Mouse (Mus musculus) layer of hippocampus, postnatal 25 days (tissue): ENCODE measurements at regions not wholly inside any gene's neighbourhood (a gene's known extent, or its start where the extent isn't known, plus 50 kb on each side); places are given as distances from the start of the nearest gene placed in this dataset.

Experiments used
- DNase-seq, 2 experiments: peaks; one replicate each; pipeline ENCODE4 v3.0.0; 2022; ENCODE audit warnings: mixed read lengths in 2 of 2, low spot score in 1 of 2; ENCODE audit errors: extremely low spot score in 1 of 2

- no peak for DNase-seq
Observed at GRCm38 (mm10) chr4:50291397-50291945, 445.9 kb upstream of the Grin3a start.

- DNase-seq = no peak
Observed at GRCm38 (mm10) chr4:50286602-50287001, 441.1 kb upstream of the Grin3a start.

- no peak for DNase-seq
Observed at GRCm38 (mm10) chr4:50259012-50259601, 413.6 kb upstream of the Grin3a start.

GRCm38 (mm10) chr4:50242042-50242441 is 396.5 kb upstream of the Grin3a start:
- DNase-seq = no peak

GRCm38 (mm10) chr4:50240951-50241350 is 395.4 kb upstream of the Grin3a start:
- DNase-seq = no peak

- DNase-seq = no peak
Observed at GRCm38 (mm10) chr4:50239386-50239785, 393.8 kb upstream of the Grin3a start.

- no peak for DNase-seq
Observed at GRCm38 (mm10) chr4:50235476-50235875, 389.9 kb upstream of the Grin3a start.

GRCm38 (mm10) chr4:50203348-50203747 is 357.8 kb upstream of the Grin3a start:
- no peak for DNase-seq

- no peak for DNase-seq
Observed at GRCm38 (mm10) chr4:50177196-50177595, 331.7 kb upstream of the Grin3a start.

GRCm38 (mm10) chr4:50176656-50177055 is 331.1 kb upstream of the Grin3a start:
- no peak for DNase-seq

GRCm38 (mm10) chr4:50160893-50161292 is 315.3 kb upstream of the Grin3a start:
- no peak for DNase-seq

GRCm38 (mm10) chr4:50145926-50146325 is 300.4 kb upstream of the Grin3a start:
- DNase-seq = no peak

- no peak for DNase-seq
Observed at GRCm38 (mm10) chr4:50130262-50130661, 284.7 kb upstream of the Grin3a start.

- no peak for DNase-seq
Observed at GRCm38 (mm10) chr4:50106557-50106956, 261.0 kb upstream of the Grin3a start.

GRCm38 (mm10) chr4:50087860-50088259 is 242.3 kb upstream of the Grin3a start:
- no peak for DNase-seq

GRCm38 (mm10) chr4:50086676-50087075 is 241.1 kb upstream of the Grin3a start:
- DNase-seq = no peak

- DNase-seq = no peak
Observed at GRCm38 (mm10) chr4:50055519-50055918, 210.0 kb upstream of the Grin3a start.

GRCm38 (mm10) chr4:50041476-50041875 is 195.9 kb upstream of the Grin3a start:
- DNase-seq = no peak

- DNase-seq = peak in 1 of 2 experiments; percentile 20
Observed at GRCm38 (mm10) chr4:50036079-50036478, 190.5 kb upstream of the Grin3a start.

GRCm38 (mm10) chr4:50025356-50025755 is 179.8 kb upstream of the Grin3a start:
- DNase-seq = no peak
